Mouse (Mus musculus): Measurements from ENCODE around the gene Nhlrc1. TPM values are rescaled to one million over a fixed set of nuclear protein-coding genes. Genes with fewer than 3 reads are reported as not detected.

Gene Nhlrc1
- under 1 TPM in 1 of 2 experiments, not detected in 1; 0.33 TPM for total RNA-seq (2023)

GRCm38 (mm10) chr13:47014334-47015194, at the start of gene Nhlrc1:
Gene Nhlrc1 (minus strand): TSS chr13:47014850.

DNA sequence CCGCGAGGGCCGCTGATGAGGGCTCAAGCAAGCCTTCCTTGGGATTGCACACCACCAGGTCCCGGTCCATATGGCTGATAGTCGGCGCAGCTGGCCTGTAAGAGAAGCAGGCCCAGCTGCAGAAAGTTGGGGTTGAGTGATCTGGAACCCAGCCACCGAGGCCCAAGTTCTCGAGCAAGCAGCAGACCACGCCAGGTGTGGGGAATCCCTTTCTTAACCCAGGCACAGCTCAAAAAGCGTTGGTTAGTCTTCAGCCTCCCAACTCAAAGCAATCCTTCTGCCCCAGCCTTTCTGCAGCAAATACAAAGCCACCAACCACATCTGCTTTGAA, 29.9 kb upstream of the Nhlrc1 start, which contains the start of gene Tpmt:
TSS of gene Tpmt (minus strand) at position 121 of the 331 bp plus-strand sequence.

DNA sequence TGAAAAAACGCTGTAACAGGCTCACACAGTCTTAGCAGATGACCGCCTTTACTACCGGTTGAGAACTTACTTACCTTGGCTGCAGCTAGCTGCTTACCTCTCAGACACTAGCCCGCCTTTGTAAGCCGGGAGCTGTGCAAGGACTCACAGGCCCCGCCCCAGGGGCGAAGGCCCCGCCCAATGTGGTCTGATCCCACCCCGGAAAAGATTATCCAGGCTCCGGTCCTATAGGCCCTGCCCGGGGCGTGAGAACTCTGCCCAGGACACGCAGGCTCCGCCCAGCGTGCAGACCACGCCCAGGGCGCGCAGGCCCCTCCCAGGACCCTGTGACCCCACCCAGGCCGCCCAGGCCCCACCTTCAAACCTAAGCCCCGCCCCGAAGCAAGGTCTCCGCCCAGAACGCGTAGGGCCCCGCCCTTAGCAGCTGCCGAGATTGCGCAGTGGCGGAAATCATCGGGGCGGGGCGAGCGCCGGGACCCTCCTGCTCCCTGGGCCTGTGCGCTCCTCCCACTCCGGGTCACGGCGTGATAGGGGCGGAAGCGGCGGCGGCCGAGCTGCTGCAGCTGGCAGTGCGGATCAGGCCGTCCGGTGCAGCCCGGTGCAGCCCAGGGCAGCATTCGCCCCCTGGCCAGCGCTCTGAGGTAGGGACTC, 28.5 kb upstream of the Nhlrc1 start, which contains the start of gene Kdm1b:
TSS of gene Kdm1b (plus strand) at position 470 of the 651 bp plus-strand sequence.

Other genes with a start within 250 kb of the Nhlrc1 start
- gene Kif13a, start 85.0 kb downstream of the Nhlrc1 start, total RNA-seq (2023) = 10 to 100 TPM; 27.4 to 31.9 TPM
- gene Kdm1b, start 28.6 kb upstream of the Nhlrc1 start, total RNA-seq (2023) = 1 to 10 TPM; 6.6 to 6.8 TPM
- gene Tpmt, start 29.9 kb upstream of the Nhlrc1 start, total RNA-seq (2023) = 1 to 10 TPM; 1.2 to 3.4 TPM
- gene Dek, start 91.4 kb upstream of the Nhlrc1 start, total RNA-seq (2023) = 100 to 1,000 TPM; 172 to 178 TPM
- gene Rnf144b, start 107.8 kb upstream of the Nhlrc1 start, total RNA-seq (2023) = 10 to 100 TPM; 22.8 to 23.3 TPM

All from neutrophil, adult 83 days (primary cell).